Mouse (Mus musculus) embryonic fibroblast, embryonic 13.5 days (primary cell): ENCODE measurements around the gene Tspan14.

Experiments
- CTCF ChIP-seq: IDR thresholded peaks from 2 replicates; pipeline ENCODE4 v1.5.1; 2011; ENCODE audit warnings: mild to moderate bottlenecking, control low read depth, low read length, moderate library complexity, borderline replicate concordance; ENCODE audit not compliant: insufficient read depth
- POLR2A ChIP-seq: IDR thresholded peaks from 2 replicates; pipeline ENCODE4 v1.6.1; 2011; ENCODE audit warnings: low read depth, mild to moderate bottlenecking, control low read depth, low read length, moderate library complexity

DNA sequence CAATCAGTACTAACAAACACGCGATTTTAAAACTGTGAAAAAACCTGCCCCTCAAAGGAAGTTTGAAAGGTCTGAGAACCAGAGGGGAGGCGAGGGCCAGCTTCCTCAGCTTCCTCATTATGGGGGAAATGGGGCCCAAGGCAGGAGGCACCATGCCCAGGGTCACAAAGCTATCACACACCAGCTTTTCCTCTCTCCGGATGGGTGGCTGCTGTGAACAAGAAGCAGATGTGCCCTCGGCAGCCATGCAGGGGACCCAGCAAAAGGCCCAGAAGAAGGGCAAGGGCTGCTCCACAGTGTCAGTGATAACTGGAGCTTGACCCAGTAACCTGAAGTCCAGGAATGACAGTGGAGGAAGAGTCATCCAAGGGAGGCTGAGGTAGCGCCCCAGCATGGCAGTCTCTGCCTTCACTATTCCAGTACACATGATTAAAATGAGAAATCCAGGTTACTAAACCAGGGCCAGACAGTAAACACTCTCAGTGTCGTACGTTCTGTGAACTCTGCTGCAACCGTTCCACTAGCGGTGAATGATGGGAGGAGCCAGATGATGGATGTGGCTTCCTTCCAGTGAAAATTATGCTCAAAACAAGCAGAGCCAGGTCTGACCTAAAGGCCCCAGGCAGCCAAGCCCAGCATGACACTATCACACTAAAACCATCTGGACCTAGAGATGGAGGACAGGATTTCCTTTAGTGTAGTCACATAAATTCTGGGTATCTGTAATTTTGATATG is 42.1 kb downstream of the Tspan14 start:
- TF ChIP-seq CTCF: no peak
- no peak for TF ChIP-seq POLR2A
